Comparison of ENCODE assay signal across 9 mouse cellular contexts in the genomic region with DNA sequence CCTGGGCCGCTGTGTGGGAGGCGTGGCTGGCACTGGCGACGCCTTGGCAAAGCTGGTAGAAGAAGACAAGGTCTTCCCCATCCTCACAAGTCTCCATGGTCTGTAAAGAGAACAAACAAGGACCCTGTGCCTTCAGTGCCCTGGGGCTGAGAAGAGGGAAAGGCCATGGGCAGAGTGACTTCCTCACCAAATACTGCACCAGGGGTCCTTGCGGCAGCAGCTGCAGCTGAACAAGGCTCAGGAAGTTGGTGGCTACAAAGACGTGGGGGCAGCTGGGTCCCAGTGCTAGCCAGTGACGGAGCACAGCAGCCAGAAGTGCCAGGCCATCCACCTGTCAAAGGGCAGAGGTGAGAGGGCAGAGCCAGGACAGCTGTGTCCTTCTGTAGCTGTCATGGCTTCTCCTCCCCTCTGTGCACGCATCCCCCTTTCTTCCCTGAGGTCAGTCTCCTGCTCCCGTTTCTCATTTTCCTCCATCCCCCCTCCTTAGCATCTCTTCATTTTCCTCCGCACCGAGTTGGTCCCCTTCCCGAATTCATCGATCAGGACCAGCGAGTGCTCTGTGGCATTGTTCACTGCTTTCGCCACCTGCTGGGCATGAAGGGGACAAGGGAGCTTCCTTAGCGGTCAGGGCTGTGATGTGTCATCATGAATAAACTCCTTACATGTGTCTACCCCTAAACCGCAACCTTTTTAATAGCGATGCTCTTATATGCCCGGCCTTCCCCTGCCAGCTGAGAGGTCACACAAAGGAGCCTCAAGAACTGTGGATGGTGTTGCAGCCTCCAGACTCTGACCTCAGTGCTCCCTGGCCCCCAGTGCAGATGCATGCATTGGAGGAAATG. TPM values are rescaled to one million over a fixed set of nuclear protein-coding genes. Genes with fewer than 3 reads are reported as not detected.
DNase-seq lines count a peak whose midpoint lies in the region; ATAC-seq lines count a peak whose summit lies in the region.
"Had no signal": no experiment of that assay in that cellular context is flagged by ENCODE, and none has a peak within 500 bp of the region (broad histone marks: within the 10 kb centered on the region; RNA-seq: fewer than 3 reads in every experiment).

No protein-coding gene starts in this region.

- no peak overlapping the region for H3K4me3 ChIP-seq in forebrain, embryonic 15.5 days
- no peak overlapping the region for H3K4me3 ChIP-seq in lung, embryonic 15.5 days
- H3K4me3 ChIP-seq in neural tube, embryonic 13.5 days, result no peak overlapping the region
- H3K4me3 ChIP-seq: embryonic facial prominence, embryonic 15.5 days had no signal

- H3K4me2 ChIP-seq in forebrain, embryonic 15.5 days (replicated peaks), result peak overlapping the region; percentile 13; the same call in 1 of the 2 replicates
- H3K4me2 ChIP-seq in lung, embryonic 15.5 days, result 0 out of 2 replicates have a peak overlapping the region, but pooled peaks have one; percentile 10
- H3K4me2 ChIP-seq in neural tube, embryonic 13.5 days, result peak overlapping the region; percentile 37
- H3K4me2 ChIP-seq: embryonic facial prominence, embryonic 15.5 days had no signal

- no peaks in the 10 kb centered on the region for H3K27me3 ChIP-seq in forebrain, embryonic 15.5 days
- no peaks in the 10 kb centered on the region for H3K27me3 ChIP-seq in lung, embryonic 15.5 days
- no peaks in the 10 kb centered on the region for H3K27me3 ChIP-seq in neural tube, embryonic 13.5 days
- H3K27me3 ChIP-seq: embryonic facial prominence, embryonic 15.5 days had no signal

- H3K4me1 ChIP-seq in forebrain, embryonic 15.5 days, result peaks cover 29% of the 10 kb centered on the region
- H3K4me1 ChIP-seq in lung, embryonic 15.5 days, result peaks cover 27% of the 10 kb centered on the region
- H3K4me1 ChIP-seq in neural tube, embryonic 13.5 days (replicated peaks), result peaks cover 34% of the 10 kb centered on the region

- no peaks in the 10 kb centered on the region for H3K9me3 ChIP-seq in forebrain, embryonic 15.5 days
- no peaks in the 10 kb centered on the region for H3K9me3 ChIP-seq in lung, embryonic 15.5 days
- H3K9me3 ChIP-seq in neural tube, embryonic 13.5 days, result no peaks in the 10 kb centered on the region
- H3K9me3 ChIP-seq: embryonic facial prominence, embryonic 15.5 days had no signal

- 34% methylated on average over 19 of the region's 19 CpGs for WGBS in forebrain, embryonic 15.5 days
- WGBS in lung, embryonic 15.5 days, result 38% methylated on average over 19 of the region's 19 CpGs
- 29% methylated on average over 19 of the region's 19 CpGs for WGBS in neural tube, embryonic 13.5 days

- H3K36me3 ChIP-seq in forebrain, embryonic 15.5 days, result no peaks in the 10 kb centered on the region
- no peaks in the 10 kb centered on the region for H3K36me3 ChIP-seq in lung, embryonic 15.5 days
- H3K36me3 ChIP-seq in neural tube, embryonic 13.5 days, result no peaks in the 10 kb centered on the region
- H3K36me3 ChIP-seq: embryonic facial prominence, embryonic 15.5 days had no signal

- intact Hi-C loops in left cerebral cortex, postnatal 4 days (cut with DNase I), result no loop called here

- DNase-seq in cerebellum, postnatal 10 days, result peak; percentile 63 to 65
- DNase-seq in cerebellum, adult 11-12 months, result no peak
- DNase-seq in B cell, adult 2 months, result peak; percentile 49 to 51
- no peak for DNase-seq in ovary, postnatal 14 days (ENCODE audit: low spot score)
- DNase-seq in left cerebral cortex, postnatal 4 days, result no peak

- no peak overlapping the region for H3K27ac ChIP-seq in forebrain, embryonic 15.5 days (replicated peaks)
- H3K27ac ChIP-seq in lung, embryonic 15.5 days, result no peak overlapping the region
- H3K27ac ChIP-seq in neural tube, embryonic 13.5 days (replicated peaks), result no peak overlapping the region
- H3K27ac ChIP-seq: embryonic facial prominence, embryonic 15.5 days had no signal

- no peak for ATAC-seq in forebrain, embryonic 15.5 days (replicated peaks)
- ATAC-seq in lung, embryonic 15.5 days (ENCODE audit: borderline replicate concordance, extremely low read depth, low FRiP score, low TSS enrichment), result no peak
- no peak for ATAC-seq in neural tube, embryonic 13.5 days (ENCODE audit: low read depth)

- H3K9ac ChIP-seq in forebrain, embryonic 15.5 days (replicated peaks), result no peak overlapping the region
- H3K9ac ChIP-seq in lung, embryonic 15.5 days, result no peak overlapping the region
- H3K9ac ChIP-seq in neural tube, embryonic 13.5 days, result no peak overlapping the region; the same call in 1 of the 2 replicates
- H3K9ac ChIP-seq: embryonic facial prominence, embryonic 15.5 days had no signal

RNA-seq across cellular contexts. Expression of gene Sapcd1, which starts 2.1 kb away (rescaled TPM):
- 5.8 and 5.9 TPM in 2 replicates for polyA plus RNA-seq in forebrain, embryonic 15.5 days (2015; fragmentation: Nextera tagmentation; extraction: Ambion mirVana)
- polyA plus RNA-seq in lung, embryonic 15.5 days (2015; fragmentation: Nextera tagmentation; extraction: Ambion mirVana), result 7.2 and 7.7 TPM in 2 replicates
- polyA plus RNA-seq in neural tube, embryonic 13.5 days (2015; fragmentation: Nextera tagmentation; extraction: Ambion mirVana), result 2.5 and 2.6 TPM in 2 replicates
- total RNA-seq in left cerebral cortex, postnatal 4 days (2021), result under 1 TPM; 0.98 to 0.99 TPM

RNA-seq across cellular contexts. Expression of gene Vwa7, which starts 13.5 kb away (rescaled TPM):
- polyA plus RNA-seq in forebrain, embryonic 15.5 days (2015; fragmentation: Nextera tagmentation; extraction: Ambion mirVana), result 0.14 and 0.28 TPM in 2 replicates
- 0.14 and 0.25 TPM in 2 replicates for polyA plus RNA-seq in lung, embryonic 15.5 days (2015; fragmentation: Nextera tagmentation; extraction: Ambion mirVana)
- polyA plus RNA-seq in neural tube, embryonic 13.5 days (2015; fragmentation: Nextera tagmentation; extraction: Ambion mirVana), result 0.17 and 0.18 TPM in 2 replicates
- under 1 TPM; 0.12 to 0.16 TPM for total RNA-seq in left cerebral cortex, postnatal 4 days (2021)

RNA-seq across cellular contexts. Expression of gene Msh5, which starts 16.6 kb away (rescaled TPM):
- polyA plus RNA-seq in forebrain, embryonic 15.5 days (2015; fragmentation: Nextera tagmentation; extraction: Ambion mirVana), result 2.8 and 3.2 TPM in 2 replicates
- polyA plus RNA-seq in lung, embryonic 15.5 days (2015; fragmentation: Nextera tagmentation; extraction: Ambion mirVana), result 4.4 TPM in 2 replicates
- 2.8 and 3.1 TPM in 2 replicates for polyA plus RNA-seq in neural tube, embryonic 13.5 days (2015; fragmentation: Nextera tagmentation; extraction: Ambion mirVana)
- total RNA-seq in left cerebral cortex, postnatal 4 days (2021), result 1 to 10 TPM; 2.0 to 3.2 TPM

RNA-seq across cellular contexts. Expression of gene Clic1, which starts 19.9 kb away (rescaled TPM):
- polyA plus RNA-seq in forebrain, embryonic 15.5 days (2015; fragmentation: Nextera tagmentation; extraction: Ambion mirVana), result 98.4 and 100 TPM in 2 replicates
- polyA plus RNA-seq in lung, embryonic 15.5 days (2015; fragmentation: Nextera tagmentation; extraction: Ambion mirVana), result 283 and 300 TPM in 2 replicates
- polyA plus RNA-seq in neural tube, embryonic 13.5 days (2015; fragmentation: Nextera tagmentation; extraction: Ambion mirVana), result 132 and 145 TPM in 2 replicates
- total RNA-seq in left cerebral cortex, postnatal 4 days (2021), result 10 to 100 TPM; 20.2 to 20.3 TPM

RNA-seq across cellular contexts. Expression of gene Ddah2, which starts 28.9 kb away (rescaled TPM):
- polyA plus RNA-seq in forebrain, embryonic 15.5 days (2015; fragmentation: Nextera tagmentation; extraction: Ambion mirVana), result 540 and 556 TPM in 2 replicates
- 330 and 333 TPM in 2 replicates for polyA plus RNA-seq in lung, embryonic 15.5 days (2015; fragmentation: Nextera tagmentation; extraction: Ambion mirVana)
- polyA plus RNA-seq in neural tube, embryonic 13.5 days (2015; fragmentation: Nextera tagmentation; extraction: Ambion mirVana), result 417 and 431 TPM in 2 replicates
- total RNA-seq in left cerebral cortex, postnatal 4 days (2021), result 100 to 1,000 TPM; 101 to 115 TPM

Comparison
In these comparisons a context has a peak if more than half of its experiments do, and no peak if none do; other contexts are left out.
1. DNase-seq: peak in cerebellum, postnatal 10 days (2 of 2) and B cell, adult 2 months (2 of 2); none in cerebellum, adult 11-12 months (single experiment), ovary, postnatal 14 days (single experiment) and left cerebral cortex, postnatal 4 days (single experiment).
2. Peak in every context shown above with its lines, with median percentiles within 50 percentile points of each other: H3K4me2 ChIP-seq.